Mouse (Mus musculus) spleen, adult 2 months (tissue): ENCODE measurements around the gene S100pbp. TPM values are rescaled to one million over a fixed set of nuclear protein-coding genes. Genes with fewer than 3 reads are reported as not detected.

Experiments used
- DNase-seq, 2 experiments: peaks; one replicate each; pipeline versions ENCODE4 v3.0.0 to v3.0.0-alpha.2; 2012 to 2021; ENCODE audit warnings: low spot score in 2 of 2, low read depth in 1 of 2
- H3K27ac ChIP-seq: fragments of 200-500 bp; 2 replicates; pipeline ENCODE4 v1.5.1; 2012; ENCODE audit warnings: low read length, inconsistent platforms; ENCODE audit not compliant: insufficient read depth
- H3K27me3 ChIP-seq: fragments of 200-500 bp; 2 replicates; pipeline ENCODE4 v1.6.1; 2012; ENCODE audit warnings: mild to moderate bottlenecking, moderate library complexity, low read length, inconsistent platforms; ENCODE audit not compliant: control insufficient read depth, insufficient read depth
- H3K36me3 ChIP-seq: fragments of 200-500 bp; 2 replicates; pipeline ENCODE4 v1.6.1; 2012; ENCODE audit warnings: mild to moderate bottlenecking, low read length, inconsistent platforms; ENCODE audit not compliant: control insufficient read depth, insufficient read depth
- H3K4me1 ChIP-seq: fragments of 200-500 bp; 2 replicates; pipeline ENCODE4 v1.6.1; 2011; ENCODE audit warnings: inconsistent platforms; ENCODE audit not compliant: control insufficient read depth, insufficient read depth, insufficient read length
- H3K4me3 ChIP-seq: fragments of 200-500 bp; 2 replicates; pipeline ENCODE4 v1.5.1; 2011; ENCODE audit warnings: mild to moderate bottlenecking, inconsistent platforms; ENCODE audit not compliant: insufficient read depth, insufficient read length; ENCODE audit errors: extremely low read depth
- CTCF ChIP-seq: fragments of 200-500 bp; IDR thresholded peaks from 2 replicates; pipeline ENCODE4 v1.5.1; 2011; ENCODE audit warnings: mild to moderate bottlenecking, inconsistent platforms; ENCODE audit not compliant: insufficient read depth, insufficient read length, insufficient replicate concordance; ENCODE audit errors: extremely low read depth
- POLR2A ChIP-seq: fragments of 200-500 bp; IDR thresholded peaks from 2 replicates; pipeline ENCODE4 v1.6.1; 2011; ENCODE audit warnings: low read depth, low read length, inconsistent platforms
- WGBS: fragments of 180-500 bp; shearing (Covaris S2); methylation state at CpG from one replicate; pipeline ENCODE4 v1.1.7; 2018; 5-methylcytosine and 5-hydroxymethylcytosine counted together
- polyA plus RNA-seq: library from polyadenylated mRNA; depleted of rRNA; stranded (reverse); fragments of >200 nt; gene quantifications from 2 replicates; pipeline ENCODE4 v1.2.3, GENCODE M21; 2012

S100pbp gene
- polyA plus RNA-seq, 1 experiment, result 14.7 TPM

DNA sequence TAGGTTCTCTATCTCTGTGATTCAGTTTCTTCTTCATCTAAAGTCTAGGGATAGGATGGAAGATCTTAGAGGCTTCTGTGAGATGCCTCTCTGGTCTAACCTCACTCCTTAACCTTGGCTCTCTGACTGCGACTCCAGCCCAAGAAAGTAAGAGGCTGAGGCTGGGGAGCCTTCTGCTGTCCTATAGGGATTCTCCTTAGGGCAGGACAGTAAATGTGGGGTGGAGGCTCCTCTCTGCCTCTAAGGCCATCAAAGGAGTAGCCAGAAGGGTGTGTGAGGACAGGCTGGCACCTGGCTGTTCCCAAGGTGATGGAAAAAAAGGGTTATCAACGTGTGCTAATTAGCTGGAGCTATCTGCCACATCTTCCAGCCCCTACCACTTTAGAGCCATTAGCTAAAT, 53.9 kb downstream of the S100pbp start:
- H3K4me1 ChIP-seq, result no peaks in the 10 kb centered on the region; the same call in 1 of the 2 replicates
- no peak overlapping the region for H3K27ac ChIP-seq
- H3K4me3 ChIP-seq, result no peak overlapping the region
- H3K36me3 ChIP-seq, result no peaks in the 10 kb centered on the region
- peaks cover 14% of the 10 kb centered on the region for H3K27me3 ChIP-seq
- WGBS, result 63% methylated on average over 2 of the region's 2 CpGs
- TF ChIP-seq CTCF (no peak), POLR2A (no peak)
- DNase-seq, result no peak

DNA sequence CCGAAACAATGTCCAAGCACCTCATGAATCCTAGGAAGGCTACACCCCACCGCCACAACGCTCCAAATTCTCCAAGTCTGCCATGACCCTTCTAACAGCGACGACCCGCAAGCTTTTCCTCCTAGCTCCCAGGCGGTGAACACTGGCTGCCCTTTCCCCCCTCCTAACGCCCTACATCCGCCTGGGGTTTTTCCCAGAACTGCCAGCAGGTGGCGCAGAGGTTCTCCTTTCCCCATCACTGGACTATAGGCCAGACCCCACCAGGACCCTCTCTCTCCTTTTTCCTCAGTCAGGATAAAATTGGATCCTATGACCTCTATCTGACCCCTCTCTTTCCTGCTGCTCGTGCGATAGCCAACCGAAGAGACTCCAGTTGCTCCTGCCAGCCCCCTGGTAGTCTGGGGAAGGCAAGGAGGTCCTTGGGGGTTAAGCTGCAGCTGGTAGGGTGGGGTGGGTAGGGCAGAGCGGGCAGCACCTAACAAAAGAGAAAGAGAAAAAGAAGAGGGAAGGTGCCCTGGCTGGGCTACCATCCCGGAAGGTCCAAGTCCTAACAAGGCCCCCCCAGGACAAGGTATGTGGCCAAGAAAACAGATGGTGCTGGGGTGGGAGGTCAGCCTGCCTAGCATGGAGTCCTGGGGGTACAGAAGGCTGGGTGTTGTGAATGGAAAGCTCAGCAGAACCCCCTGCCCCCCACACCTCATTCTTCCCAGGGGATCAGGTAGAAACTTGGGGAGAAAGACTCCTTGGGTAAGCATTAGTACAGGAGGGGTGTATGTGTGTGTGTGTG, 54.5 kb downstream of the S100pbp start:
- no peak for TF ChIP-seq POLR2A
- TF ChIP-seq CTCF, result peak; percentile 77; the same call in 1 of the 2 replicates
- no peak overlapping the region for H3K27ac ChIP-seq
- H3K4me3 ChIP-seq, result no peak overlapping the region
- peaks cover 4% of the 10 kb centered on the region for H3K4me1 ChIP-seq
- peaks cover 14% of the 10 kb centered on the region for H3K27me3 ChIP-seq
- peak in 1 of 2 experiments; percentile 56 for DNase-seq
- 14% methylated on average over 15 of the region's 15 CpGs for WGBS
- no peaks in the 10 kb centered on the region for H3K36me3 ChIP-seq

- peak; percentile 29 to 43 for DNase-seq
- H3K27me3 ChIP-seq, result peaks cover 2% of the 10 kb centered on the region
- no peaks in the 10 kb centered on the region for H3K36me3 ChIP-seq
- no peak for TF ChIP-seq POLR2A
- TF ChIP-seq CTCF, result no peak
- 4% methylated on average over 16 of the region's 17 CpGs for WGBS
- peak overlapping the region; percentile 46; the same call in 1 of the 2 replicates for H3K4me3 ChIP-seq
- H3K4me1 ChIP-seq, result peaks cover 4% of the 10 kb centered on the region; the same call in 1 of the 2 replicates
- H3K27ac ChIP-seq, result no peak overlapping the region
Observed at GRCm38 (mm10) chr4:129130755-129131303, 58.7 kb downstream of the S100pbp start.

GRCm38 (mm10) chr4:129130149-129130548, 59.4 kb downstream of the S100pbp start:
- 2% methylated on average over 8 of the region's 8 CpGs for WGBS
- peaks cover 6% of the 10 kb centered on the region for H3K27me3 ChIP-seq
- no peaks in the 10 kb centered on the region for H3K36me3 ChIP-seq
- peaks cover 4% of the 10 kb centered on the region; the same call in 1 of the 2 replicates for H3K4me1 ChIP-seq
- H3K27ac ChIP-seq, result 0 out of 2 replicates have a peak overlapping the region, but pooled peaks have one; percentile 13
- peak in 1 of 2 experiments; percentile 29 for DNase-seq
- TF ChIP-seq POLR2A, result no peak
- TF ChIP-seq CTCF, result peak; percentile 69; the same call in 1 of the 2 replicates
- peak overlapping the region; percentile 15; the same call in 1 of the 2 replicates for H3K4me3 ChIP-seq

DNA sequence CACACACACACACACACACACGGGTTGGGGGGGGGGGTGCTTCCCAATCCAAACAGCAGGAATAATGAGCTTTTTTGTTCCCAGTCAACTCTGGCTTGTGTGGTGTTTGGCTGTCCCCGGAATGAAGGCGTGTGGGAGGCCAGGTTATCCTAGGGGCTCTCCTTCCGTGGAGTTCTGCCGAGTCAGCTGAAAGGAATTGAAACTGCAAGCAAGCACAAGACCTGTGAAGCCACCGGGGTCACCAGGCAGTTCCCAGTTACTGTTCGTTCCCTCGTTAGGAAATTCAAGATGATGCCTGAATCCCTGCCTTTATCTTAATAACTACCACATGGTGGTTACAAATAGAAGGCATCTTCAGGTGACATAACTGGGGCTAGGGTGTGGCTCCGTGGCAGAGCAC, 60.1 kb downstream of the S100pbp start:
- WGBS, result 63% methylated on average over 9 of the region's 9 CpGs

DNA sequence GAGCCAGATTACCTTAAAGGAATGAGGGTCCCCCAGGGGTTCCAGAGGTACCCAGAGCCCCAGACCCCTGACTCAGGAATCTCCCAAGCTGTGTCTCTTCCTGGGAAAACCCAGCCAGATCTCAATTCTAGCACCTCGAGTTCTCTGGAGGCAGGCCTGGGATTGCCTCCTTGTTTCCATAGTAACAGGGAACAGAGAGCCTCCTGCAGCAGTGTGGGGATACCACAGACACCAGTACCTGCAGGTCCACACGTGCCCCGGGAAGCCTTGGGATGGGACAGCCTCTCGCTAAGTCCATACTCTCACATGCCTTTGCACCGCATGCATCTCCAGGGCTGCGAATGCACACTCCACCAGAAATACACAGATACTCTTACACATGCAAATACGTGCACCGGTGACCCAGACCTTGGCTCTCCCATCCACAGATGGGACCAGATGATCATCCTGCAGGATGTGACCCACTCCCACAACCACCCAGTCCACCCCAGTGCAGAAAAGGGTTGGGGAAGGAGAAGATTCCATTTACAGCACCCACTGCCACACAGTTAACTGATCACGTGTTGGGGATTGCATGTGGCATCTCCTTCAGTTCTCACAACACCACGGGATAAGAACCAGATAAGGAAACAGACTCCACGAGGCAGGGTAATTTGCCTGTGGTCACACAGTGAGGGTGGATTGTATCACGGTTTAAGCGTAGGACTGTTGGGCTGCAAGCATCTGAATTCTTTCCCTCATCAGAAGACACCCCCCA, 60.8 kb downstream of the S100pbp start:
- TF ChIP-seq POLR2A (no peak), CTCF (no peak)
- no peak overlapping the region for H3K4me3 ChIP-seq
- WGBS, result 65% methylated on average over 13 of the region's 13 CpGs
- DNase-seq, result no peak
- no peaks in the 10 kb centered on the region for H3K36me3 ChIP-seq
- H3K27me3 ChIP-seq, result peaks cover 8% of the 10 kb centered on the region
- H3K4me1 ChIP-seq, result peaks cover 4% of the 10 kb centered on the region; the same call in 1 of the 2 replicates
- no peak overlapping the region for H3K27ac ChIP-seq

More for the DNA sequence above, 60.1 kb downstream of the S100pbp start:
- Histone ChIP-seq H3K4me1 (peaks cover 4% of the 10 kb centered on the region; the same call in 1 of the 2 replicates), H3K4me3 (no peak overlapping the region), H3K36me3 (no peaks in the 10 kb centered on the region), H3K27ac (no peak overlapping the region), H3K27me3 (peaks cover 8% of the 10 kb centered on the region)
- TF ChIP-seq POLR2A, result no peak
- no peak for DNase-seq
